Mouse (Mus musculus) NIH3T3 (cell line): ENCODE results near the gene Nudcd2.
"Not testable (repeated sequence)": the region's sequence is repeated elsewhere in the genome, so short reads cannot be mapped to it uniquely, and the experiment has no call there.

Experiments
- DNase-seq: peaks from one replicate; pipeline ENCODE4 v3.0.0-alpha.2; 2012; ENCODE audit warnings: low read depth

Gene Nudcd2

GRCm38 (mm10) chr11:40733339-40734174 lies at the start of gene Nudcd2, which contains the start of gene Hmmr:
Nudcd2 (plus strand) TSS chr11:40733667.
Hmmr (minus strand) TSS chr11:40733422.
- peak; percentile 98 for DNase-seq

- peak; percentile 74 for DNase-seq
Measured at GRCm38 (mm10) chr11:40690444-40691127, 42.9 kb upstream of the Nudcd2 start.

- no peak for DNase-seq
Measured at GRCm38 (mm10) chr11:40692101-40692509, 41.4 kb upstream of the Nudcd2 start.

- DNase-seq = peak; percentile 97
Measured at GRCm38 (mm10) chr11:40692511-40693365, 40.7 kb upstream of the Nudcd2 start.

- peak; percentile 99 for DNase-seq
Measured at GRCm38 (mm10) chr11:40693366-40693951, 40.0 kb upstream of the Nudcd2 start.

- DNase-seq = peak; percentile 92
Measured at GRCm38 (mm10) chr11:40694311-40695087, 39.0 kb upstream of the Nudcd2 start.

- DNase-seq = no peak
Measured at GRCm38 (mm10) chr11:40695103-40695502, 38.4 kb upstream of the Nudcd2 start, which contains the start of gene Mat2b. Mat2b (minus strand) TSS chr11:40695203.

GRCm38 (mm10) chr11:40709899-40710298 lies 23.6 kb upstream of the Nudcd2 start:
- not testable (repeated sequence) for DNase-seq

GRCm38 (mm10) chr11:40713858-40714257 lies 19.6 kb upstream of the Nudcd2 start:
- no peak for DNase-seq

- DNase-seq = peak; percentile 40
Measured at GRCm38 (mm10) chr11:40715524-40715923, 17.9 kb upstream of the Nudcd2 start.

GRCm38 (mm10) chr11:40718324-40718723 lies 15.1 kb upstream of the Nudcd2 start:
- no peak for DNase-seq

- no peak for DNase-seq
Measured at GRCm38 (mm10) chr11:40732997-40733338, 499 bp upstream of the Nudcd2 start.

- peak; percentile 28 for DNase-seq
Measured at GRCm38 (mm10) chr11:40734251-40734752, 835 bp downstream of the Nudcd2 start.

GRCm38 (mm10) chr11:40737369-40737768 lies 3.9 kb downstream of the Nudcd2 start:
- no peak for DNase-seq

- DNase-seq = no peak
Measured at GRCm38 (mm10) chr11:40741605-40742262, 8.3 kb downstream of the Nudcd2 start.

GRCm38 (mm10) chr11:40744348-40744747 lies 10.9 kb downstream of the Nudcd2 start:
- no peak for DNase-seq

GRCm38 (mm10) chr11:40746361-40746760 lies 12.9 kb downstream of the Nudcd2 start:
- no peak for DNase-seq

GRCm38 (mm10) chr11:40747716-40748115 lies 14.2 kb downstream of the Nudcd2 start:
- DNase-seq = no peak

- DNase-seq = no peak
Measured at GRCm38 (mm10) chr11:40753836-40754235, 20.4 kb downstream of the Nudcd2 start.

- DNase-seq = no peak
Measured at GRCm38 (mm10) chr11:40754664-40755107, 21.2 kb downstream of the Nudcd2 start.
